Mouse (Mus musculus) left cerebral cortex, postnatal 10 days (tissue): ENCODE data around the gene Pex16. TPM values are rescaled to one million over a fixed set of nuclear protein-coding genes. Genes with fewer than 3 reads are reported as not detected.

Experiments used
- microRNA-seq: library from miRNA; unstranded; fragments of <30 nt; microRNA quantifications from one replicate; pipeline ENCODE4 v1.2.0, GENCODE M21; 2022
- total RNA-seq, 2 experiments: library from RNA; stranded (reverse); gene quantifications; 2 replicates each; pipeline ENCODE4 v1.2.3; 2021

Gene Pex16
- total RNA-seq, 2 experiments from 2014 or later, result 40.3 to 40.4 TPM

Small RNA genes lying within 50 kb of the gene (microRNA-seq; reads per million reads assigned to microRNA genes)
- 5.7 reads per million, percentile 20 among the genes with 10 or more reads in this experiment for gene Mir7000

Other genes with a start within 250 kb of the Pex16 start
- gene Large2, start 193 bp downstream of the Pex16 start, total RNA-seq, result under 1 TPM in 1 of 2 experiments, not detected in 1; 0.49 TPM
- gene 1700029I15Rik, start 7.9 kb downstream of the Pex16 start, total RNA-seq, result 1 to 10 TPM; 3.7 TPM
- gene Mapk8ip1, start 26.6 kb downstream of the Pex16 start, total RNA-seq, result 100 to 1,000 TPM; 414 to 421 TPM
- 100 to 1,000 TPM; 108 to 109 TPM for gene Cry2, start 59.4 kb downstream of the Pex16 start, total RNA-seq
- gene Slc35c1, start 85.9 kb downstream of the Pex16 start, total RNA-seq, result 10 to 100 TPM; 22.2 to 24.2 TPM
- 100 to 1,000 TPM; 154 to 161 TPM for gene Chst1, start 225.0 kb downstream of the Pex16 start, total RNA-seq